Mouse (Mus musculus) bone marrow macrophage, adult 2 months (primary cell): ENCODE measurements at regions not wholly inside any gene's neighbourhood (a gene's known extent, or its start where the extent isn't known, plus 50 kb on each side); places are given as distances from the start of the nearest gene placed in this dataset.

Experiments
- H3K27ac ChIP-seq: 2 replicates; pipeline ENCODE4 v1.5.1; 2012; ENCODE audit warnings: low read depth, low read length; ENCODE audit not compliant: insufficient read depth
- H3K4me1 ChIP-seq: 2 replicates; pipeline ENCODE4 v1.6.1; 2012; ENCODE audit warnings: low read length; ENCODE audit not compliant: control insufficient read depth, insufficient read depth
- H3K4me3 ChIP-seq: 2 replicates; pipeline ENCODE4 v1.5.1; 2012; ENCODE audit warnings: mild to moderate bottlenecking, low read length, moderate library complexity; ENCODE audit not compliant: insufficient read depth
- CTCF ChIP-seq: IDR thresholded peaks from 2 replicates; pipeline ENCODE4 v1.5.1; 2012; ENCODE audit warnings: low read depth, mild to moderate bottlenecking, low read length, moderate library complexity
- POLR2A ChIP-seq: IDR thresholded peaks from 2 replicates; pipeline ENCODE4 v1.6.1; 2012; ENCODE audit warnings: mild to moderate bottlenecking, low read depth, low read length, borderline replicate concordance

DNA sequence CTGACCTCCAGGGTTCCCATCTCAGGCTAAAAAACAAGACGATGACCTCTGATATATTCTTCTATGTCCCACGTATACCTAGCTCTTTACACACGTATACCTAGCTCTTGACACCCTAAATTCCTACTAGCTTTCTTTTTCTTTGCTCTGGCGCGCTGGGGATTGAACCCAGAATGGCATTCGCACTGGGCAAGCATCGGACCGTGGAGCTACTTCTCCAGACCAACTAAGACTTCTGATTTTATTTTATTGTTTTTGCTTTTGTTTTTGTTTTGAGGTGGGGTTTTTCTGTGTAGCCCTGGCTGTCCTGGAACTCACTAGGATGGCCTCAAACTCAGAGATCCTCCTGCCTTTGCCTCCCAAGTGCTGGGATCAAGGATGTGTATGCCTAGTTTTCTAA is 112.8 kb upstream of the Cpm start:
- Histone ChIP-seq H3K4me1 (no peaks in the 10 kb centered on the region), H3K27ac (no peak overlapping the region), H3K4me3 (no peak overlapping the region)
- no peak for TF ChIP-seq CTCF
- TF ChIP-seq POLR2A: no peak

DNA sequence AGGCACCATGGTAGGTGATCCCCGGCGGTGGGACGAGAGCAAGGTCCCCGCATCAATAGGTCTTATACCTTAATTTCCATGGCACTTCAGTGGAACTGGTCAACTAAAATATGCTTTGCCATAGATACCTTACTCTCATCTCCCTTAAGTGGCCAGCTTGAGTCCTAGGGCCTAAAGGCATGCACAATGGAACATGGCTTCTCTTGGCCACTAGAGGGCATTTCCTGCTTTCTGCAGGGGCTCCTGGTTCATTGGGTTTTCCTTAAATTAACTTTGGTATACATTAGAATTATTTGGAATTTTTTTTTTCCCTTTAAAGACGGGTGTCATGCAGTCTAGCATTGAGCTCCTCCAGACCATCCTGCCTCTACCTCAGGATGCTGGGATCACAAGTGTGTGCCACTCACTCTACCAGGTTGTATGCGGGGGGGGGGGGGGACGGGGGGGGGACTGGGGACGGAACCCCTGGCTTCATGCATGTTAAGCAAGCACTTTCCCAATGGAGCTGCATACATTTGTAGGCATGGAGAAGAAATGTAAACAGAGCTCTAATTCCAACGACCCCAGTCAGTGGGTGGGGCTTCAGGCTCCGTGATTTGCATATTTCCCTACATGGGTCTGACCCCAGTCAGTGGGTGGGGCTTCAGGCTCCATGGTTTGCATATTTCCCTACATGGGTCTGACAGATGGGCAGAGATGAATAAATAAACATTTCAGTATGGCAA is 113.4 kb upstream of the Cpm start:
- Histone ChIP-seq H3K4me3 (no peak overlapping the region), H3K27ac (no peak overlapping the region), H3K4me1 (no peaks in the 10 kb centered on the region)
- TF ChIP-seq CTCF (peak; percentile 45; the same call in 1 of the 2 replicates), POLR2A (no peak)

DNA sequence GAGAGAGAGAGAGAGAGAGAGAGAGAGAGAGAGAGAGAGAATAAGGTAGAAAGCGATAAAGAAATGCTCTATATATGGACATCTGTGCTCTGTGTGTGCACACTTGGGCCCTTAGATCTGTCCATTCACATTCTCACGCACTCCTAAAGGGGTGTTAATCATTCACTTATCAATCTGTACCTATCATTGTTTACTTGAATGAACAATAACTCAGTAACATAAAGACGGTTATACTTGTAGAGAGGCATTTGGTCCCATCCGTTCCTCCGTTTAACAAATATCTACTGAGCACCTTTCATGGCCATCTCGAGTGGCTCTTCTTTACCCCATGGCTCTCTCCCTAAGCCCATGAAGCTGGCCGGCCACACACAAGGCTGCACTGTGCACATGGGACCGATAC is 114.3 kb upstream of the Cpm start:
- H3K4me1 ChIP-seq: no peaks in the 10 kb centered on the region
- no peak overlapping the region for H3K4me3 ChIP-seq
- TF ChIP-seq POLR2A (no peak), CTCF (no peak)
- no peak overlapping the region for H3K27ac ChIP-seq

DNA sequence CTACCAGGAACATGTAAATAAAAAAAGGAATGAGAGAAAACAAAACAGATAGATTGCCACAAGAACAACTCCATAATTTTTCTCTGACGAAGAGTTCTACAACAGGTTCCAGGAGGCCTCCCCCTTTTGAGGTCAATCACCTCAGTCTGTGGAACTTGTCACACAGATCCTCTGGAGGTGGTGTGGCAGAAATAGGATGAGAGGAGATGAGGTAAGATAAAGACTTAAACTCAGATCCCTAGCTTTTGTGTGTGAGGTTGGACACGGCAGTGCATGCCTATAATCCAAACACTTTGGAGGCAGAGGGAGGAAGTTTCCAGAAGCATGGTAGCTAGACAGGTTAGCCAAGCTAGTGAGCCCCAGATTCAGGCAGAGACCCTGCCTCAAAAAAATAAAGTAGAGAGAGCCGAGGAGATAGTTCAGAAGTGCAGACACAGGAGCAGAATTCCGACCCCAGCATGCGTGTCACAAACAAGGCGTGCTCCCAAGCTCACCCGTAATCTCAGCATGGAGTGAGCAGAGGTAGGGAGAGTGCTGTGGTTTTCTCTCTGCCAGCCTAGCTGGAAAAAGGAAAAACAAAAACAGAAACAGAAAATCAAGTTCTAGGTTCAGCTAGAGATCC is 115.3 kb upstream of the Cpm start:
- Histone ChIP-seq H3K4me1 (no peaks in the 10 kb centered on the region), H3K4me3 (no peak overlapping the region), H3K27ac (no peak overlapping the region)
- TF ChIP-seq POLR2A (no peak), CTCF (no peak)

DNA sequence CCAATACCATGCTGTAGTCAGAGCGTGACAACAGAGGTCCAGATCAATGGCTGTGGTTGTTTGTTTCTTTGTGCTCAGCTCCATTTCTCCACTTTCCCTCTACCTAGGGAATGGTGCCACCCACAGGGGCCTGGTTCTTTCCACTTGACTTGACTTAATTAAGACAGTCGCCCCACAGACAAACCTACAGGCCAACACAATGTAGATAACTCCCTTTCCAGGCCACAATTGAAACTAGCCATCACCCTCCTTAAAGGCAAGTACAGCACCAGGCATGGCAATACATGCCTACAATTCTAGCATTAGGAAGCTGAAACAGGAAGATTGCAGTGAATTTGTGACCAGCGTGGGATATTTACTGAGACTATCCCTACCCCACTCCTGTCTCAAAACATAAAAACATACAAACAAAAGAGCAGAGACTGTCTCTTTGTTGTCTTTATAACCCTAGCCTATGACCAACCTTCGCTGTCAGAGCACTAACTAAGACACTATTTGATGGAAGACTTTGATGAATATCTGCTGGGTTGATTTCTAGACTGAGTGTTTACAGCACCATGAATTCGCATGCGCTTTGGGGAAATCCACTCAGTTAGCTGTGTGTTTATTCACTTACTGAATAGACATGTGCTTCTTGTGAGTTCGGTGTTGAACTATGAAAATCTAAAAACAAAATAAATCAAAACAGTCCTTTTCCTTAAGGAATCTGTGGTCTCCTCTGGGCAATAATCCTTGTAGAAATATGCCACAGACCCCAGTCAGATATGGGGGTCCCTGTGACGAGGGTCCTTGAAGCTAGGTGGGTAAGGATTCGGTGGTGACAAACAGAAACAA is 116.7 kb upstream of the Cpm start:
- Histone ChIP-seq H3K4me1 (no peaks in the 10 kb centered on the region), H3K27ac (no peak overlapping the region), H3K4me3 (no peak overlapping the region)
- no peak for TF ChIP-seq POLR2A

DNA sequence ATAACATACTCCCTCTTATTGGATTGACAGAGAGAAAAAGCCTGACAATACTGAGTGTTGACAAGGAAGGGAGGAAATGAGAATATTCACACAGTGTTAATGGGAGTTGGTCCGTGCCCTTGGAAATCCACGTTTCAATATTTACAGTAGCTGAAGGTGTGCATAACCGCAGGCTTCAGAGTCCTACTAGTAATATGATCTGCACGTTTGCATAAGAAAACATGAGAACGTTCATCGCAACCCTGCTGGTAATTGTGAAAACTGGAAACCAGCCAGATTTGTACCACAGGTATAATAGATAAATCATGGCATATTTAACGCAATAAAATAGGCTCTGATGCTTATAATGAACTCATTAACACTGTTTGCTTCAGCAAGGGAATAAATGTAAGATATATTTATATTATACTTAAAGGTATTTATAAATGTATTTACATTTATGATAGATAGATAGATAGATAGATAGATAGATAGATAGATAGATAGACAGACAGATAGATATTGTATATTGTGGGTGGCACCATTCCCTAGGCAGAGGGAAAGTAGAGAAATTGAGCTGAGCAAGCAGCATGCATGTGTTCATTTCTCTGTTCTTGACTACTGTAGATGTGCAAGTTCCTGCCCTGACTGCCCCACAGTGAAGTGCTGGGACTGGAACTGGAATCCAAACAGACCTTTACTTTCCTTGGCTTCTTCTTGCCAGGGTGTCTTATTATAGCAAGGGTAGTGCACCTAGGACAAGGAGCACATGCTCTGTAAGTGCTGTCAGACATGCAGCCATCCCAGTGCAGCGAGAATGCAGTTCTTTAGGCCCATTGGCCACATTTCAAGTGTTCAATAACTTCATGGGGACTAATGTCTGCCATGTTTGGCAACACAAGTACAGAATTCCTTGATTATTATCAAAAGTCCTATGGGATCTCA is 117.6 kb upstream of the Cpm start:
- Histone ChIP-seq H3K4me1 (no peaks in the 10 kb centered on the region), H3K4me3 (no peak overlapping the region), H3K27ac (no peak overlapping the region)
- TF ChIP-seq POLR2A (no peak), CTCF (no peak)

DNA sequence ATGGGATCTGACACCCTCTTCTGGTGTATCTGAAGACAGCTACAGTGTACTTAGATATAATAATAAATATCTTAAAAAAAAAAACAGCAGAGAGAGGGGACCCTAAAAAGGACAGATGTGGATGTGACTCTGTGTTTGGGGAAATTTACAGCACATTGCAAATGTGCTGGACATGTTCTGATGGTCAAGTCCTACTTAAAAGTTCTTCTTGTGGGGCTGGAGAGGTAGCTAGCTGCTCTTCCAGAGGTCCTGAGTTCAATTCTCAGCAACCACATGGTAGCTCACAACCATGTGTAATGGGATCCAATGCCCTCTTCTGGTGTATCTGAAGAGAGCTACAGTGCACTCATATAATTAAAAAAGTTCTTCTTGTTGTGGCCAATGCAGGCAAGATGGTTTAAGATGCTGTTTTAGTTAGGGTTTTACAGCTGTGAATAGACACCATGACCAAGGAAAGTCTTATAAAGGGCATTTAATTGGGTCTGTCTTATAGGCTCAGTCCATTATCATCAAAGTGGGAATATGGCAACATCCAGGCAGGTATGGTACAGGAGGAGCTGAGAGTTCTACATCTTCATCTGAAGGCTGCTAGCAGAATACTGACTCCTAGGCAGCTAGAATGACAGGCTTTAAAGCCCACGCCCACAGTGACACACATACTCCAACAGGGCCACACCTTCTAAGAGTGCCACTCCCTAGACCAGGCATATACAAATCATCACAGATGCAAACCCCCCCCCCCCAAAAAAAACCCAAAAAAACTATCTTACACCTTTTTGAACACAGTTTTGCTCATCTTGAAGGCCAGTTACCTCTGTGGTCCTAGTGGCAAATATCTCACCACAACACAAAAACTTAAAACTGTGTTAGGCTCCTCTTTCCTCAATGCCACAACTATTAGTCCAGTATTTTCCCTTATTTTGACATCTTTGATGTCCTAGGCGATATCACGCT is 118.5 kb upstream of the Cpm start:
- Histone ChIP-seq H3K4me3 (no peak overlapping the region), H3K27ac (no peak overlapping the region), H3K4me1 (no peaks in the 10 kb centered on the region)
- TF ChIP-seq POLR2A (no peak), CTCF (no peak)

DNA sequence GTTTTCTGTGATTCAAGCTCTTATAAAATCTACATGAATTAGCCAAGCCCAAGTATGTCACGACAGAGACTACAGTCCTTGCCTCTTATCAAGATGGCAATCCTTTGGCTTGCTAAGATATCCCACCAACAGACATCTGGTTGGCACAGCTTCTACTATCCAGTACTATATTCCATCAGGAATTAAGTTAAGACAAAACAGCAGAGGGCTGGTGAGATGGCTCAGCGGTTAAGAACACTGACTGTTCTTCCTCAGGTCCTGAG is 119.1 kb upstream of the Cpm start:
- no peak overlapping the region for H3K27ac ChIP-seq
- H3K4me1 ChIP-seq: no peaks in the 10 kb centered on the region
- no peak overlapping the region for H3K4me3 ChIP-seq
- TF ChIP-seq CTCF (no peak), POLR2A (no peak)

DNA sequence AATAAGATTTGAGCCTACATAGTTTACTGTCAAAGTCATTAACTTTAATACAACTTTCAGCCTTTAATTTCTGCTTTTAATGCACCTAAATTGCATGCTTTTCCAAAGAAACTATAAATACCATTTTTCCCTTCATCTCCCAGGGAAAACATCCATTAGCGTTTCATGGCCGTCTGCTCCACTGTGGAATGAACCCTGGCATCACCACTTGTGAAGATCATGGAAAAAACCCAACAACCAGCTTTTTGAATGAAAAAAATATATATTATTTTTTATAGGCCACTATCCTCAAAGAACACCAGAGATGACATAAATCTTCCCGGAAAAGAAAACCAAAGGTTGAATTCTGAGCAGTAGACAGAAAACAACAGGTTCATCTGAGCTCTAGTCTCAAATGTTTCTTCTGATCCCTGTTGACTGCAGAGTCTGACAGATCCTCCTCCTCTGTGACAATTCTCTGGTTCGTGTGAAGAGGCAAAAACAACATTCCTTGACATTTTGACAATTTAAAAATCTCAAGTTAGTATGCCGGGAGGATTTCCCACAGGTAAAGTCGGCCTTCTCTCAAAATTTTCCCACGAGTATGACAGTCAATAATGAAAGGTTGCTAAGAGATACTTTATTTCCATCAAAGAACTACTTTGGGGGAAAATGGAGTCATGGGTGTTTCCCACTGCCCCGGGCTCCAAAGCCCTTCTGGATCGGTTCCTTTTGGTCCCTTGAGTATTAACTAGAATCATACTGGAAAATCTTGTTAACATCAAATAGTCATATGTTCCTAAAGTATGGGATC is 119.7 kb upstream of the Cpm start:
- no peak for TF ChIP-seq CTCF
- TF ChIP-seq POLR2A: no peak
- H3K27ac ChIP-seq: no peak overlapping the region

More for the DNA sequence above, 119.7 kb upstream of the Cpm start:
- no peak overlapping the region for H3K4me3 ChIP-seq
- no peaks in the 10 kb centered on the region for H3K4me1 ChIP-seq
